Mouse (Mus musculus): ENCODE measurements around the gene Hnrnph2. TPM values are rescaled to one million over a fixed set of nuclear protein-coding genes. Genes with fewer than 3 reads are reported as not detected.

Gene Hnrnph2
- polyA plus RNA-seq, 1 experiment from 2014 or later, result 99.6 TPM

DNA sequence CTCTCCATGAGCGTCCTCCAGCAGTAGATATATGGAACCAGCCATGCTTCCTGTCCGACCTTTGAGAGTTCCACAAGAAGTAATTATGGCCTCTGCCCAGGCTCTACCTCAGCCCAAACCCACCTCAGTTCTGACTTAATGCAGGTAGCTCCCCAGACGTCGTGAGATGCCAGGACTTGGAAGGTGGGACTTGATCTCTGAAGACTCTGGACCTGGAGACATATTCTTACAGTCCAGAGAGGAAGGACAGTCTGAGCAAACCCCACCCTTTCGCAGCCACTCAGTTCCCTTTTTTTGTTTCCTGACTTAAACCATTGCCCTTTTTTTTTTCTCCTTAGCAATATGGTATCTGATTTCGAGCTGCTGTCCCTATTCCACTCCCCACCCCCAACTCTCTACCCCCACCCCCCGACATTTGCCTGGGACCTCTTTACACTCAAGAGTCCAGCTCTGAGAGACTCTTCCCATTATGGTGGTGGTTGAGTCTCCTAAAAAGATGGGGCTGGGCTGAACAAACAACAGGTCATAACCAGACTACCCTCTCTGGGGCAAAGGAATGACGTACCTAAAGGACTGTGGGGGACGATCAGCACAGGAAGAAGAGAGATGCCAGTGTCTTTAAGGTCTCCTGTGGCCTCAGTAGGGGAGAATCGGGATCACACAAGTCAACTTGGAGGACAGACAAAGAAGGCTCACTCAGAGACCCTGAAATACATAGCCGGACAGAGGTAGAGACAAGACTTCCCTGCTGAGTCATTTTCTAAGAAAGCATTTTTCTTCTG, 17.9 kb upstream of the Hnrnph2 start, which contains the start of gene Btk:
Gene Btk, minus strand, starts transcription at position 683 of the 782 bp plus-strand sequence.
- Histone ChIP-seq H3K9ac (ENCODE audit: low read depth, low read length) (no peak within 1 kb of the TSS), H3K4me3 (ENCODE audit: low read length) (no peak within 1 kb of the TSS), H3K27ac (ENCODE audit: low read depth, low read length) (no peak within 1 kb of the TSS), H3K27me3 (ENCODE audit: control insufficient read depth, insufficient read depth, low read length) (no peaks in the 10 kb centered on the region), H3K4me1 (ENCODE audit: control insufficient read depth, insufficient read depth, low read length) (no peaks in the 10 kb centered on the region), H3K36me3 (ENCODE audit: control insufficient read depth, insufficient read depth, low read length) (peaks cover 2% of the 10 kb centered on the region; the same call in 1 of the 2 replicates), H3K9me3 (ENCODE audit: control insufficient read depth, low read length) (no peaks in the 10 kb centered on the region), H3K4me2 (replicated peaks; ENCODE audit: low read depth, low read length) (no peak within 1 kb of the TSS)
- 84% methylated on average over 11 of the region's 11 CpGs for WGBS
- ATAC-seq (ENCODE audit: low FRiP score, low TSS enrichment), result no peak

GRCm38 (mm10) chrX:134585103-134586002, 15.6 kb upstream of the Hnrnph2 start, which contains the start of gene Rpl36a:
Gene Rpl36a, plus strand, starts transcription at chrX:134585654.
- H3K36me3 ChIP-seq (ENCODE audit: control insufficient read depth, insufficient read depth, low read length), result peaks cover 2% of the 10 kb centered on the region; the same call in 1 of the 2 replicates
- peak within 1 kb of the TSS; percentile 55 for H3K4me3 ChIP-seq (ENCODE audit: low read length)
- no peaks in the 10 kb centered on the region for H3K4me1 ChIP-seq (ENCODE audit: control insufficient read depth, insufficient read depth, low read length)
- WGBS, result 21% methylated on average over 45 of the region's 45 CpGs
- peak within 1 kb of the TSS; percentile 78 for H3K27ac ChIP-seq (ENCODE audit: low read depth, low read length)
- ATAC-seq (ENCODE audit: low FRiP score, low TSS enrichment), result peak; percentile 98
- H3K4me2 ChIP-seq (replicated peaks; ENCODE audit: low read depth, low read length), result peak within 1 kb of the TSS; percentile 43
- H3K9me3 ChIP-seq (ENCODE audit: control insufficient read depth, low read length), result no peaks in the 10 kb centered on the region
- peak within 1 kb of the TSS; percentile 78 for H3K9ac ChIP-seq (ENCODE audit: low read depth, low read length)
- no peaks in the 10 kb centered on the region for H3K27me3 ChIP-seq (ENCODE audit: control insufficient read depth, insufficient read depth, low read length)

GRCm38 (mm10) chrX:134586447-134586846, 14.5 kb upstream of the Hnrnph2 start:
- Histone ChIP-seq H3K9ac (ENCODE audit: low read depth, low read length) (peak overlapping the region; percentile 78), H3K9me3 (ENCODE audit: control insufficient read depth, low read length) (no peaks in the 10 kb centered on the region), H3K27ac (ENCODE audit: low read depth, low read length) (no peak overlapping the region), H3K27me3 (ENCODE audit: control insufficient read depth, insufficient read depth, low read length) (no peaks in the 10 kb centered on the region), H3K4me1 (ENCODE audit: control insufficient read depth, insufficient read depth, low read length) (no peaks in the 10 kb centered on the region), H3K4me2 (replicated peaks; ENCODE audit: low read depth, low read length) (peak overlapping the region; percentile 43), H3K36me3 (ENCODE audit: control insufficient read depth, insufficient read depth, low read length) (peaks cover 2% of the 10 kb centered on the region; the same call in 1 of the 2 replicates), H3K4me3 (ENCODE audit: low read length) (peak overlapping the region; percentile 55)
- WGBS, result 39% methylated on average over 8 of the region's 8 CpGs
- ATAC-seq (ENCODE audit: low FRiP score, low TSS enrichment), result no peak

DNA sequence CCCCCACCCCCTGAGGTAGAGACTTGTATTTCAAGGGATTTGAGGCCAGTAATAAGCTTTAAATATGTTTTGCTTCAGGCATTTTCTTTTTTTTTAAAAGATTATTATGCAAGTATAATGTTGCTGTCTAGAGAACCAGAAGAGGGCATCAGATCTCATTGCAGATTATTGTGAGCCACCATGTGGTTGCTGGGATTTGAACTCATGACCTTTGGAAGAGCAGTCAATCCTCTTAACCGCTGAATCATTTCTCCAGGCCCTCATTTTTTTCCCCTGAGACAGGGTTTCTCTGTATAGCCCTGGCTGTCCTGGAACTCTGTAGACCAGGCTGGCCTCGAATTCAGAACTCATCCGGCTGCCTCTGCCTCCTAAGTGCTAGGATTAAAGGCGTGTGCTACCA, 12.7 kb upstream of the Hnrnph2 start:
- WGBS, result 78% methylated on average over 4 of the region's 4 CpGs
- Histone ChIP-seq H3K27ac (ENCODE audit: low read depth, low read length) (no peak overlapping the region), H3K27me3 (ENCODE audit: control insufficient read depth, insufficient read depth, low read length) (no peaks in the 10 kb centered on the region), H3K4me1 (ENCODE audit: control insufficient read depth, insufficient read depth, low read length) (no peaks in the 10 kb centered on the region), H3K9me3 (ENCODE audit: control insufficient read depth, low read length) (no peaks in the 10 kb centered on the region), H3K9ac (ENCODE audit: low read depth, low read length) (no peak overlapping the region), H3K36me3 (ENCODE audit: control insufficient read depth, insufficient read depth, low read length) (peaks cover 2% of the 10 kb centered on the region; the same call in 1 of the 2 replicates), H3K4me3 (ENCODE audit: low read length) (no peak overlapping the region), H3K4me2 (replicated peaks; ENCODE audit: low read depth, low read length) (no peak overlapping the region)
- no peak for ATAC-seq (ENCODE audit: low FRiP score, low TSS enrichment)

- H3K9ac ChIP-seq (ENCODE audit: low read depth, low read length), result no peak overlapping the region
- no peak overlapping the region for H3K4me3 ChIP-seq (ENCODE audit: low read length)
- ATAC-seq (ENCODE audit: low FRiP score, low TSS enrichment), result no peak
- no peak overlapping the region for H3K27ac ChIP-seq (ENCODE audit: low read depth, low read length)
- no peaks in the 10 kb centered on the region for H3K27me3 ChIP-seq (ENCODE audit: control insufficient read depth, insufficient read depth, low read length)
- H3K4me1 ChIP-seq (ENCODE audit: control insufficient read depth, insufficient read depth, low read length), result no peaks in the 10 kb centered on the region
- H3K9me3 ChIP-seq (ENCODE audit: control insufficient read depth, low read length), result no peaks in the 10 kb centered on the region
- H3K4me2 ChIP-seq (replicated peaks; ENCODE audit: low read depth, low read length), result no peak overlapping the region
- WGBS, result 85% methylated on average over 3 of the region's 3 CpGs
- peaks cover 2% of the 10 kb centered on the region; the same call in 1 of the 2 replicates for H3K36me3 ChIP-seq (ENCODE audit: control insufficient read depth, insufficient read depth, low read length)
These were observed 12.0 kb upstream of the Hnrnph2 start for GRCm38 (mm10) chrX:134588997-134589396.

GRCm38 (mm10) chrX:134589836-134590235, 11.1 kb upstream of the Hnrnph2 start:
- Histone ChIP-seq H3K4me2 (replicated peaks; ENCODE audit: low read depth, low read length) (no peak overlapping the region), H3K36me3 (ENCODE audit: control insufficient read depth, insufficient read depth, low read length) (peaks cover 2% of the 10 kb centered on the region; the same call in 1 of the 2 replicates), H3K27ac (ENCODE audit: low read depth, low read length) (no peak overlapping the region), H3K4me3 (ENCODE audit: low read length) (no peak overlapping the region), H3K4me1 (ENCODE audit: control insufficient read depth, insufficient read depth, low read length) (no peaks in the 10 kb centered on the region), H3K27me3 (ENCODE audit: control insufficient read depth, insufficient read depth, low read length) (no peaks in the 10 kb centered on the region), H3K9ac (ENCODE audit: low read depth, low read length) (no peak overlapping the region), H3K9me3 (ENCODE audit: control insufficient read depth, low read length) (no peaks in the 10 kb centered on the region)
- 63% methylated on average over 5 of the region's 5 CpGs for WGBS
- no peak for ATAC-seq (ENCODE audit: low FRiP score, low TSS enrichment)

DNA sequence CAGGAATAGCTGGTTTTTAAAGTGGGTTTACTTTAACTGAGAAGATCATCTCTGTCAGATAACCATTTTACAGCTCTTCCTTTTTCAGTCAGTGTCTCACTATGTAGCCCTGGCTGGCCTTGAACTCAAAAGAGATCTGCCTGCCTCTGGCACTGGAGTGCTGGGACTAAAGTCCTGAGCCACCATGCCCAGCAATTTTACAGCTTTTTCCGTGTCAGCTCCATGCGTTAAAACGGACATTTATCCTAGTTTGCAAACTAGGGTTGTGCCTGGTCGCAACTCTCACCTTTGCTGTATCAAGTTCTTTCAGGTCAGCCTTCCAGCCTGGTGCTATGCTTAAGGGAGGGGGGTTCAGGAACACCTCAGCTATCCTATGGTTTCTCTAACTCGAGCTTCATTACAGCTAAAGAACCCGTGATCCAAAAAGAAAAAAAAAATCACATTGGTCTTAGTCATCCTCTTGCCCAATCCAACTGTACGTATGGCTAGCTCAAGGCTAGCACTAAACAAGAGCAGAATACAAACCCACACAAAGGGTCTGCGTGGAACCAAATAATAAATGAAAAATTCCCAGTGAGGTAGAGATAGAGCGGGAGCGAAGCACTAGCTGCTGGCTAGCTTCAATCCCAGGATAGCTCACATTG, 935 bp upstream of the Hnrnph2 start:
- H3K4me2 ChIP-seq (replicated peaks; ENCODE audit: low read depth, low read length), result peak overlapping the region; percentile 51
- WGBS, result 36% methylated on average over 10 of the region's 10 CpGs
- H3K27ac ChIP-seq (ENCODE audit: low read depth, low read length), result no peak overlapping the region
- no peaks in the 10 kb centered on the region for H3K9me3 ChIP-seq (ENCODE audit: control insufficient read depth, low read length)
- H3K4me3 ChIP-seq (ENCODE audit: low read length), result peak overlapping the region; percentile 57
- ATAC-seq (ENCODE audit: low FRiP score, low TSS enrichment), result no peak
- no peaks in the 10 kb centered on the region; the same call in 1 of the 2 replicates for H3K36me3 ChIP-seq (ENCODE audit: control insufficient read depth, insufficient read depth, low read length)
- H3K27me3 ChIP-seq (ENCODE audit: control insufficient read depth, insufficient read depth, low read length), result no peaks in the 10 kb centered on the region
- peak overlapping the region; percentile 56 for H3K9ac ChIP-seq (ENCODE audit: low read depth, low read length)
- no peaks in the 10 kb centered on the region for H3K4me1 ChIP-seq (ENCODE audit: control insufficient read depth, insufficient read depth, low read length)

- Histone ChIP-seq H3K4me3 (ENCODE audit: low read length) (peak overlapping the region; percentile 57), H3K4me1 (ENCODE audit: control insufficient read depth, insufficient read depth, low read length) (no peaks in the 10 kb centered on the region), H3K4me2 (replicated peaks; ENCODE audit: low read depth, low read length) (peak overlapping the region; percentile 45), H3K9me3 (ENCODE audit: control insufficient read depth, low read length) (no peaks in the 10 kb centered on the region), H3K27me3 (ENCODE audit: control insufficient read depth, insufficient read depth, low read length) (no peaks in the 10 kb centered on the region), H3K9ac (ENCODE audit: low read depth, low read length) (peak overlapping the region; percentile 66), H3K27ac (ENCODE audit: low read depth, low read length) (peak overlapping the region; percentile 78), H3K36me3 (ENCODE audit: control insufficient read depth, insufficient read depth, low read length) (no peaks in the 10 kb centered on the region; the same call in 1 of the 2 replicates)
- WGBS, result 26% methylated on average over 42 of the region's 43 CpGs
- peak; percentile 81 for ATAC-seq (ENCODE audit: low FRiP score, low TSS enrichment)
These were observed 571 bp downstream of the Hnrnph2 start for GRCm38 (mm10) chrX:134601380-134602120.
